Mouse (Mus musculus) liver, adult 2 months (tissue): ENCODE data around the gene Megf11.

ENCODE experiments used
- CTCF ChIP-seq: fragments of 200-500 bp; IDR thresholded peaks from 2 replicates; pipeline ENCODE4 v1.5.1; 2011; ENCODE audit warnings: low read depth, low read length, control low read depth
- POLR2A ChIP-seq: fragments of 200-500 bp; IDR thresholded peaks from 2 replicates; pipeline ENCODE4 v1.6.1; 2011; ENCODE audit warnings: low read length, control low read depth; ENCODE audit not compliant: insufficient read depth; ENCODE audit errors: extremely low read depth

GRCm38 (mm10) chr9:64423912-64424311 lies 38.5 kb downstream of the Megf11 start:
- no peak for TF ChIP-seq CTCF
- no peak for TF ChIP-seq POLR2A
